Mouse (Mus musculus) megakaryocyte, adult 5-6 weeks (primary cell): Measurements from ENCODE around the gene Macrod2. TPM values are rescaled to one million over a fixed set of nuclear protein-coding genes. Genes with fewer than 3 reads are reported as not detected.

Experiments
- ATAC-seq: 2 replicates; pipeline ENCODE4 v1.8.0; 2016; ENCODE audit warnings: mild to moderate bottlenecking, inconsistent platforms; ENCODE audit not compliant: poor library complexity, severe bottlenecking
- total RNA-seq, 2 experiments: library from RNA; stranded (forward) in 1 of 2; stranded (reverse) in 1 of 2; fragments of 153-499, 151-499 nt in 1 of 2; fragments of 221-1000, 200-1000 nt in 1 of 2; gene quantifications; 2 replicates each; pipeline versions ENCODE4 v1.2.3 to v1.2.4; 2015 to 2017

The Macrod2 gene
- total RNA-seq, 2 experiments from 2014 or later, result 0.31 to 1.7 TPM

- ATAC-seq, result no peak
Observed at GRCm38 (mm10) chr2:142400781-142401180, 2005.7 kb downstream of the Macrod2 start.

- no peak for ATAC-seq
Observed at GRCm38 (mm10) chr2:142401359-142401758, 2006.2 kb downstream of the Macrod2 start.

- no peak for ATAC-seq
Observed at GRCm38 (mm10) chr2:142403394-142403793, 2008.3 kb downstream of the Macrod2 start.

GRCm38 (mm10) chr2:142404321-142404720 is 2009.2 kb downstream of the Macrod2 start:
- ATAC-seq, result no peak

- no peak for ATAC-seq
Observed at GRCm38 (mm10) chr2:142407341-142407740, 2012.2 kb downstream of the Macrod2 start.

GRCm38 (mm10) chr2:142410124-142410523 is 2015.0 kb downstream of the Macrod2 start:
- no peak for ATAC-seq

- ATAC-seq, result no peak
Observed at GRCm38 (mm10) chr2:142433126-142433525, 2038.0 kb downstream of the Macrod2 start.

- ATAC-seq, result no peak
Observed at GRCm38 (mm10) chr2:142434731-142435130, 2039.6 kb downstream of the Macrod2 start.

- ATAC-seq, result no peak
Observed at GRCm38 (mm10) chr2:142437606-142438461, 2042.7 kb downstream of the Macrod2 start.

Other genes starting within 250 kb of the Macrod2 start
- not detected in 2 replicates for gene Gm17374, start 243.3 kb upstream of the Macrod2 start, total RNA-seq (2015)
- gene Gm17374, start 243.3 kb upstream of the Macrod2 start, total RNA-seq (2017), result not detected in 2 replicates
- gene Esf1, start 224.7 kb upstream of the Macrod2 start, total RNA-seq (2015), result 18.9 and 21.0 TPM in 2 replicates
- gene Esf1, start 224.7 kb upstream of the Macrod2 start, total RNA-seq (2017), result 26.4 and 27.0 TPM in 2 replicates
- gene Ndufaf5, start 224.7 kb upstream of the Macrod2 start, total RNA-seq (2015), result 11.7 and 12.9 TPM in 2 replicates
- 15.9 and 18.4 TPM in 2 replicates for gene Ndufaf5, start 224.7 kb upstream of the Macrod2 start, total RNA-seq (2017)
- gene Sel1l2, start 5.6 kb upstream of the Macrod2 start, total RNA-seq (2015), result not detected in 2 replicates
- not detected in 2 replicates for gene Sel1l2, start 5.6 kb upstream of the Macrod2 start, total RNA-seq (2017)